Mouse (Mus musculus): Measurements from ENCODE around the gene Gm2012. TPM values are rescaled to one million over a fixed set of nuclear protein-coding genes. Genes with fewer than 3 reads are reported as not detected.
"Not testable (repeated sequence)": the region's sequence is repeated elsewhere in the genome, so short reads cannot be mapped to it uniquely, and the experiment has no call there.

Gm2012 gene
- polyA plus RNA-seq (2015; fragmentation: Nextera tagmentation; extraction: Ambion mirVana), result not detected in 2 replicates

- H3K27ac ChIP-seq (ENCODE audit: low read length); H3K4me3 ChIP-seq (ENCODE audit: low read length); H3K36me3 ChIP-seq (ENCODE audit: control insufficient read depth, insufficient read depth, low read length); H3K27me3 ChIP-seq (replicated peaks; ENCODE audit: control insufficient read depth, insufficient read depth, low read length); H3K4me1 ChIP-seq (ENCODE audit: control insufficient read depth, insufficient read depth, low read length); H3K9me3 ChIP-seq (ENCODE audit: control insufficient read depth, low read length); H3K9ac ChIP-seq (ENCODE audit: low read depth, low read length); ATAC-seq; H3K4me2 ChIP-seq (ENCODE audit: low read depth, low read length): not testable (repeated sequence)
- WGBS, result 89% methylated on average over 1 of the region's 5 CpGs
Observed at GRCm38 (mm10) chrX:26231255-26231654, at the start of gene Gm2012. Gene Gm2012 (minus strand): TSS chrX:26231355.

GRCm38 (mm10) chrX:26159146-26159545 is 72.0 kb downstream of the Gm2012 start:
- H3K27ac ChIP-seq (ENCODE audit: low read length); H3K4me1 ChIP-seq (ENCODE audit: control insufficient read depth, insufficient read depth, low read length); ATAC-seq; H3K36me3 ChIP-seq (ENCODE audit: control insufficient read depth, insufficient read depth, low read length); H3K4me3 ChIP-seq (ENCODE audit: low read length); H3K9ac ChIP-seq (ENCODE audit: low read depth, low read length); H3K4me2 ChIP-seq (ENCODE audit: low read depth, low read length); H3K9me3 ChIP-seq (ENCODE audit: control insufficient read depth, low read length); H3K27me3 ChIP-seq (replicated peaks; ENCODE audit: control insufficient read depth, insufficient read depth, low read length): not testable (repeated sequence)
- 79% methylated on average over 11 of the region's 12 CpGs for WGBS

Small RNA genes lying within 50 kb of the gene (microRNA-seq; reads per million reads assigned to microRNA genes)
- not detected for gene Gm26302

Other genes with a start within 250 kb of the Gm2012 start
- not detected in 2 replicates for gene Gm5168, start 180.3 kb downstream of the Gm2012 start, polyA plus RNA-seq (2015; fragmentation: Nextera tagmentation; extraction: Ambion mirVana)
- gene Gm2030, start 78.7 kb upstream of the Gm2012 start, polyA plus RNA-seq (2015; fragmentation: Nextera tagmentation; extraction: Ambion mirVana), result not detected in 2 replicates

All from intestine, embryonic 16.5 days (tissue).